Mouse (Mus musculus) kidney, postnatal 25 days (tissue): ENCODE measurements at regions not wholly inside any gene's neighbourhood (a gene's known extent, or its start where the extent isn't known, plus 50 kb on each side); places are given as distances from the start of the nearest gene placed in this dataset.
A peak's percentile ranks its signal among the peaks of the same experiment; 100 is the strongest.

ENCODE experiments used
- DNase-seq, 2 experiments: peaks; one replicate each; pipeline ENCODE4 v3.0.0; 2021; ENCODE audit warnings: mixed read lengths in 2 of 2

DNA sequence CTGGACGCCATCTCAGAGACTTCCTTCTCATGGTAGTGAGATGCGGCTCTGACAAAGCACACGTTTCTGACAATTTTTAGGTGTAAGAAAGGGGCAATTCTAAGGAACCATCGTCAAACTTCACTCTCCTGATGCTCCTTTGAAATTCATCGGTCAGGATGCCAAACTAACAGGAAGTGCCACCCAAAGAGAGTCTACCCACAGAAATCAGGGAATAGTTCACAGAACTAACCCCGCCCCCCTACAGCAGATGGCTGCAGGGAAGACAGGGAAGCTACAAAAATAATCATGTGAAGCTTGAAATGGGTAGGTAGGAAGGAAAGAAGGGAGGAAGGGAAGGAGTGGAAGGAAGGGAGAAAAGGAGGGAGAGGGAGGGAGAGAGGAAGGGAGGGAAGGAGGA lies 240.1 kb upstream of the Eif4g2 start:
- DNase-seq, result no peak

DNA sequence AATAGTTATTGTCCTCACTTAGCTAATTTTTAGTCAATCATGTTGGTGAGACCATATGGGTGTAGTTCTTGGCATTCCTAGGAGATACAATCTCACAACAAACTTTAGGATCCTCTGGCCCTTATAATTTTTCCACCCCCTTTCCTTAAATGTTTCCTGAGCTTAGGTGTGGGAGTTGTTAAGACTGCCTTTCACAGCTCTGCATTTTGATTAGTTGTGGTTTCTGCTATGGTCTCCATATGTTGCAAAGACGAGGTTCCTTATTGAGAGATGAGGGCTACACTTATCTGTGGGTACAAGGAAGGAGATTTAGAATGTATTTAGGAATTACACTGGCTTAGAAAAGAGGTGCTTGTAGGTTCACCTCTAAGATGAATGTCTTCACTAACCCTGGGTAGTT lies 237.1 kb upstream of the Eif4g2 start:
- no peak for DNase-seq

DNA sequence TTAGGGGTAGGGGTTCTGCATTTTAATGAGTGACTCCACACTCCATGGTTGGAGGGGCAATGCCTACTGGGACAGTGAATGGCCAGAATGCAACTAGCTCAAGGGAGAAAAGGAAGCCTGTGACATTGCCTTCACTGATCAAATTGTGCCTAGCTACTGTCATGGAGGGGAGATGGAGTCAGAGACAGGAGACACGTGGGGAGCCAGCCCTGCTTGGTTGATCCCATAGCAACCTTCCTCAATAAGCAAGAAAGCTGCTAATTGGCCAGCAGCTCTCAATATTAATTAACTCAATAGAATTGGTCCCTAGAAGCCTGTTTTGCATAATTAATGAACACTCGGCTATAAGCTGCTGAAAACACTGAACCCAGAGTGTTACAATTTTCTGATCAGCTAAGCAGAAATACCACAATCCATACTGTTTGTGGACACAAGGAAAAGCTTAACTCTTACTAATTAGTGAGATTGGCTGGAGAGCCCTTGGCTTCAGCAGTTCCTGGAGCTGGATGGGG lies 233.7 kb upstream of the Eif4g2 start:
- no peak for DNase-seq

DNA sequence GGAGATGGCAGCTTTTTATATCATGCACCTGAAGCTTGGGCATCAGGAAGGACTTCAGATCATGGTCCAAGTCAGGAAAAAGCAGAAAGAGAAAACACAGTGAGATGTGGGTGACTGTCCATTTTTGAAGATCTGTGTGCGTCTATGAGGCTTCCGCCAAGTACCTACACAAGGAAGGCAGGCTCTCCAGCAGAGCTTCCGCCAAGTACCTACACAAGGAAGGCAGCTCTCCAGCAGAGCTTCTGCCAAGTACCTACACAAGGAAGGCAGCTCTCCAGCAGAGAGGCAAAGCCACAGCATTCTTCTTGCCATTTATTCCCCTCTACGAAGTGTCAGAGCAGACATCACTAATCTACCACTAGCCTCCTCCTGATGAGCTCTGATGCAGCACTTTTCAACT lies 231.1 kb upstream of the Eif4g2 start:
- no peak for DNase-seq

GRCm38 (mm10) chr7:111305196-111305595 lies 222.4 kb upstream of the Eif4g2 start:
- DNase-seq, result peak in 1 of 2 experiments; percentile 13

- no peak for DNase-seq
Observed at GRCm38 (mm10) chr7:111301791-111302488, 219.1 kb upstream of the Eif4g2 start.

DNA sequence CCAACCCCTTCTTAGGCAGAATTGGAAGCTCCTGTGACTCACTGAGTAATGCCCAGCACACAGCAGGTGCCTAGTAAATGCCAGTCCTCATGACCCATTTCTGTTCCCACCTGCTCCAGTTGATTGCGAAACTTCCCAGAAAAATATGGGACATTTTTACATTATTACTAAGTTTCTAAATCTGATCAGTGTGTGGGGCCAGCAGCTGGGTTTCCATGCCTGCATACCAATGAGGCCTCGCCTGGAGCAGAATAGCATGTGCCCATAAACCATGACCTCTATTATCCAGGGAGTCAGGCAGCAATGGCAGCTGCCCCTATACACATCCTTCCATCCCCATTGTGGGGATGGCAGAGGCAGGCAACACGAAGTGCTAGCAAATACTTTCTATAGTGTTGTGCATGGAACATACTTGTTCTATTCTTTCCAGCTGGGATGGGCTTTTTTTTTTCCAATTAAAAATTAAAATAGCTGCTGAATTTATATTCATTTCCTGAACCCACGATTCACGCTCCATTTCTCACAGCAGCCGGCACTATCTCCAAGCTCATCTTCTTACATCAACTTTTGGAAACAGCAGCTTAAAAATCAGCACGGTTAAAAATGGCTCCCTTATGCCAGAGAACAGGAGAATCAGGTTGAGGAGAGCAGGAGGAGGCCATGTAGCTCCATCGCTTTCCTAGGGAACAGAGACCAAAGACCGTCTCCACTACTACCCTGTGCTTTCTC lies 214.5 kb upstream of the Eif4g2 start:
- peak in 1 of 2 experiments; percentile 18 for DNase-seq

DNA sequence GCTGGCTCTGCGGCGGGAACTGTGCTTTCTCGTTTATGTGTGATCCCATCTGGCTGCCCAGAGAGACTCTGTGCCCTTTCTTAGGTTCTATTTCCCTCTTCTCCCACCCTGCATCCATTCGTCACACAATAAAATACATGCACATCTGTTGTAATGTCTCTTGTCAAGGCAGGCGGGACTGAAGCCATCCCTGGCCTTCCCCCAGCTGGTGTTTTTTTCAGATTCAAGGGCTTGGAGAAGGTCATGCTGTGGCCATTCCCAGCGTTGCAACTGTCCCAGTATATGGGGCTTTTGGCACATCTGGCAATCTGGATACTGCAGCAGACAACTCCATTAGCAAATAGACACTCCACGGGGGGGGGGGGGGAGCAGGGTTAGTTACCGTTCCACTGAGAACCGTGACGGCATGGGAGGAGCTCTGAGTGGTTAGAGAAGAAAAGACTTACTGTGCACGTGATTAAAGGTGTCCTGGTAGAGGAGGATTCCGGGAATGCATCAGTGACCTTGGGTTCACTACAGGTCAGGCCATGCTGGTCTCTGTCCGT lies 200.7 kb upstream of the Eif4g2 start:
- peak in 1 of 2 experiments; percentile 5 for DNase-seq

DNA sequence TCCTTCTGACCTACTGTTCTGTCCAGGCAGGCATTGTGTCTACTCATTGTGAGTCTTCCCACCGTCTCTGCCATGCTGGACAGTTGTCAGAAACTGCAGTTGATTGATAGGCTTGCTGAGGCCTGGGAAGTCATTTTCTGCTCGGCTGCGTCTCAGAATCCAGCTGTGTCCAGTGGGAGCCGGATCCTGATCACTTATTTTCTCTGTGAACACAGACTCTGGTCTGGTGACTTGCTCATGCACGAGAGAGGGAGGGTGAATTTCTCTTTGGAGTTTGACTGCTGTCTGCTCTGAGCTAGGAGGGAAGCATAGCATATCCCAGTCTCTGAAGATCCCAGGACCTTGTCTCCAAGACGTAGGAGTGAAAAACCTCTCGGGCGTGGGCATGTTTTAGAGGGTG lies 199.5 kb upstream of the Eif4g2 start:
- peak; percentile 76 to 81 for DNase-seq

DNA sequence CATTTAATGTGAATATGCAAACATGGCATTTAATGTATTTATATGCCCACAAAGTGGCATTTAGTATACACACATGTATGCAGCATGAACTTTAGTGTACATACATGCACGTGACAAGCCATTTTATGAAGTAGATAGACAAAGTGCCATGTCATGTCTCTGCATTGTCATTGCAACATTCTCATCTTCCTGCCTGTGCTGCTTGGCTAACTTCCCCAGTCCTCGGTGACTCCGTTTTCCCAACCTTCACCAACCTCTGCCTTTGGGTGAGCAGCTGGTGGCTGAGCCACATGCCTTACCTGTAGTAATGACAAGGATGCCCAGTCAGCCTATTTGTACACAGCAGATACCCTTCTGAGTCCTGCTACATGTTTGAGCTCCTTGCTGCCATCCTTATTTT lies 194.9 kb upstream of the Eif4g2 start:
- no peak for DNase-seq

DNA sequence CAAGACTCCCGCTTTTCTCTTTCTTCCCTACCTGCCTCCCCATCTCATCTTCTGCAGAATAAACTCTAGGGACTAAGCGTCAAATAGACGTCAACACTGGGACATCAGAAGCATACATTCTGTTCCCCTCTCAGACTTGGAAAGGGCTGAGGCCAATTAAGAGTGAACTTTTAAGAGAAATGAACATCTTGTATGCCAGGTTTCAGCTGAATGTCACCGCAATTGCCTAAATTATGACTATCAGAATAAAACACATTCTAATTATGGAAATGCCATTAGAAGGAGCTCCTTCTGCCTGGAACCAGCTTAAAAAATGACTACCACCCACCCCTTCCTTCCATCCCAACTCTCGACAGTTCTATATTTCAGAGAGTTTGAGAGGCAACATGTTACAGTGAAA lies 191.0 kb upstream of the Eif4g2 start:
- no peak for DNase-seq

DNA sequence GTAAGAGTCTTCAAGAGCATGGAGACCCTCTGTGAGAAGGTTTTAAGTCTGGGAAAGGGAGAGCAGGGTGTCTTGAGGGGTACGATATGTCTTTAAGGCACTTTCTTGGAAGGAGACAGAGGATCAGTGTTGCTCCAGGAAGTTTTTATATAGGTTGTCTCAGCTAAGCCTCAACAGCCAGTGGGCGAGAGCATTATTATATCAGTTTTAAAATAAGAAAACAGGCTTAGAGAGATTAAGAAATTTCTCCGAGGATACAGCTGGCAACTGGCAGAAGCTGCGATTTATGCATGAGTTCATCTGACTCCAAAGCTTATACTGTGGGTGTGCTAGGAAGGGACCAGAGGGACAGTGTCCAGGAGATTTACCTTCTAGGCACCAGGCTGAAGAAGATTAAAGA lies 188.0 kb upstream of the Eif4g2 start:
- DNase-seq, result no peak

- no peak for DNase-seq
Observed at GRCm38 (mm10) chr7:111268197-111268596, 185.4 kb upstream of the Eif4g2 start.

DNA sequence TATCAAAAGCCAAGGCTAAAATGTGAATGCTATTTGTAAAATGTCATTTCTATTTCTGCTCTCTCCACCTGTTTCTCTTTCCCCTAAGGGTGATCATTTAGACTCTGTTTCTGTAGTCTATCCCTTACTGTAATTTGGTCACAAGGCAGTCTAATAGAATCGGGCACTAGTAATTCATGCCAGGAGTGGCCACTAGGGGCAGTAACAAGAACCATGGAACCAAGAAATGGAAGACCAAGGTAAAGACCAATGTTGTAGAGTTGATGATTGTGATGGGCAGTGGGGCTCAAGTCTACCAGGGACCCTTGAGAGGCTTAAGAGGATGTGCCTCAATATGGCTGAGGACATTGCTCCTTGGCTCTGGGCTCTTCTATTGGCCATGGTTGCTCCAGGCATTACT lies 180.5 kb upstream of the Eif4g2 start:
- DNase-seq, result peak in 1 of 2 experiments; percentile 32

DNA sequence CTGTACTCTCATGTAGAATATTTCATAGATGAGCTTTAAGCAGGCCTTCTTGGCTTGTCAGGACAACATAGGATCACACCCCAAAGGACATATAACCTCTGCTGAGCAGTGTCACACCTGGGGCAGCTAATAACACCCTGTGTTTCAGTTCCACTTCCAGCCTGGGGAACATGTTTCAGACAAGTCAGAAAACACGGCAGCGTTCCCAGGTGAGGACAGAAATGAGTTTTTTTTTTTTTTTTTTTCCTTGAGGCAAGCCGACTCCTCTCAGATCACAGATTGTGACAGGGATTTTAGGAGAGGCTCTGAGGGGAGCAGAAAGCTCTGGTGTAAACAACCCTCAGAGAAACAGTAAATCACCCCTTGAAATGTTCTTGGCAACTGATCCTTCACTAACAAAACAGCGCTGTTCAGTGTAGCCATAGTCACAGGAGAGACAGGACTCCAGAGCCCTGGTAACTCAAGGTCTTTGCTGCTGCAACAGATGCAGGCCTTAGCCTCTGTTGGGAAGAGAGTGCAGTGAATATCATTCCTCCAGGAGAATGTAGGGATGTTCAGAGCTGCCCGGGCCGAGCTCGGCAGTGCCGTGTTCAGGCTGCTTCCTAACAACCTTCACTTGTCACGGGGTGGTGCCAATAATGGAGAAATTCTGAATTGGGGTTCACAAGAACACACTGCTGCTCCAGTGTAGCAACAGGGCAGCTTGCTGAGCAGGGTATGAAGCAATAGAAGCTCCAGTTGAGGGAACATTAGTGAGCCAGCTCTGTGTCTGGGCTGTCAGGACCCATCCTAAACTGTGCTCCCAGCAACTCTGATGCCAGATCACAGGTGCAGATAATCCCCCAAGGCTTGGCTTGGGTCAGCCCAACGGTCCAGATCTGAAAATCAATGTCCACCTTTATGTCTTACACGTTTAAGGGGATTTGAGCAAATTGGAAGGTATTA lies 177.1 kb upstream of the Eif4g2 start:
- DNase-seq, result no peak

GRCm38 (mm10) chr7:111257842-111258241 lies 175.0 kb upstream of the Eif4g2 start:
- no peak for DNase-seq

DNA sequence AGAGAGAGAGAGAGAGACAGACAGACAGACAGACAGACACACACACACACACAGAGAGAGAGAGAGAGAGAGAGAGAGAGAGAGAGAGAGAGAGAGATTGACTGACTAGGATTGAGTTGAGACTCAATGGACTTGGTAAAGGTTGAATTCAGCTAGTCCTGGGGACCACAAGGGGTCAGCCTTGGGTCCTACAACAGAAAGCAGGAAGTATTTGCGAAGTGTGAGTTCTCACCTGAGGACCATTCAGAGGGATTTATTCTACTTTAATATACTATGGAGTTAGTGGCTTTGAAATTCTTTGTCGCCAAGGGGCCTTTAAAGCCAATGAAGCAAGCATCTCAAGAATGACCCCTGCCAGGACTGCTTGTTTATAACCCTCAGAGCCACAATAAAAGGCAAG lies 173.4 kb upstream of the Eif4g2 start:
- DNase-seq, result no peak

DNA sequence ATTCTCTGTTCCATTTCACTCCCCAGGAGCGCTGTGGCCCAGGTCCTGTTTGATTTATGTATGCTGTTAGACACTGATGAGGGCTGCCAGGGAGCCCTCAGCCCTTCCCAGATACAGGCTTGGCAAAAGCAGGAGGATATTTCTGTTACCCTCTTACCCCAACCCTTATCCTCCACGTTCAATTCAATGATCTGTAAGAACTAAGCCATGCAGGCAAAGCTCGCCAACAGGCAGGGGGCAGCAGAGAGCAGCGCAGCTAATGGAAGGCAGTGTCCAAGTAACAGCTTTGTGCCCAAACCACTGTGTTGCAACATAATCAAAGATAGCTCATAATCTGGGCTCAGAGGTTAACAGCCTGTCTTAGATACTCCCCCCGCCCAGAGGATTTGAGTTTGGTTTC lies 166.8 kb upstream of the Eif4g2 start:
- peak; percentile 81 to 92 for DNase-seq

DNA sequence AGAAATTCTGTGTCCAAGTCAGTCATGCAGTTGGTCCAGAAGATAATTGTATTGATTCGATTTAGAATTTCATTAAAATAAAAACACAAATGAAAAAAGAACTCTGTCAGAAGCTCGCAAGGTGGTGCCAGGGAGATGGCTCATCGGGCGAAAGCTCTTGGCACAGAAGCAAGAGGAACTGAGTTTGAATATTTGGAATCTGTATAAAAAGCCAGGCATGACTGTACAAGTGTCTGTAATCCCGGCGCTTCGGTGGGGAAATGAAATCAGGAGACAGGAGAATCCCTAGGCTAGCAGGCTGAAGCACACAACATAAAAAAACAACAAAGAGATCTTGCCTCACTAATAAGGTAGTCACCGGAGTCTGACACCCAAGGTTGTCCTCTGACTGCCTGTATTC lies 162.7 kb upstream of the Eif4g2 start:
- DNase-seq, result no peak

DNA sequence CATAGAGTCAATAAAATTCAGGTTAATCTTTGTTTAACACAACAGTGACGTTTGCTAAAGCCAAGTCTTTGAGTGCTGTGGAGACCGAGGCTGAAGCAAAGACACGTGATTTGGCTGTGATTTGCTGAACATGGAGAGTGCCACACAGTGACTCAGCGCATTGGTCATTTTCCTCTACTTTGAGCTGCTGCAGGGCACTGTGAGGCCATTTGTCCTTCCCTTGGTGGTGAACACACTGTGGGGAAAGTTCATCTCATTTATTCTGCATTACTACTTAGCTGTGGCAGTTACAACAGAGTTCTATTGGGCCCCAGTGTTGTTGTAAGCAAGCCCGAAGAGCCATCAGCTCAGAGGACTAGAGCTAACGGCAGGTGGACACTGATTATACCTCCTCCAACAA lies 162.2 kb upstream of the Eif4g2 start:
- DNase-seq, result no peak

DNA sequence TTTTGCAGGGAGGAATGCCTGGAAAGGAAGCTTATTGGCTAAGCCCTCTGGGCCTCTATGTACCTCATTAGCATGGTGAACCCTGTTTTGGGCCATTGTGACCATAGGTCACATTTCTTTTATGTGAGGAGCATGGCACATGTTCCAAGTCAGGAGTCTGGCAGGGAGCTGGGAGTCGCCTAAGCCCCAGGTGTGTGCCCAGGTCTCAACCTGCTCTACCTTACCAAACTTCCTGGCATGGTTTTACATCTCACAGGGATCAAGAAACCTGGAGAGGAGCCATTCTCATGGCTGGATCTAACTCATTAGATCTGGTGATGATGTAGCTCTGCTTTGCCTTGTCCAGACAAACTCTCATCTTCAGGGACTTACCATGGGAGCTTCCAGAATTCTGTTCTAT lies 161.0 kb upstream of the Eif4g2 start:
- DNase-seq, result no peak

DNA sequence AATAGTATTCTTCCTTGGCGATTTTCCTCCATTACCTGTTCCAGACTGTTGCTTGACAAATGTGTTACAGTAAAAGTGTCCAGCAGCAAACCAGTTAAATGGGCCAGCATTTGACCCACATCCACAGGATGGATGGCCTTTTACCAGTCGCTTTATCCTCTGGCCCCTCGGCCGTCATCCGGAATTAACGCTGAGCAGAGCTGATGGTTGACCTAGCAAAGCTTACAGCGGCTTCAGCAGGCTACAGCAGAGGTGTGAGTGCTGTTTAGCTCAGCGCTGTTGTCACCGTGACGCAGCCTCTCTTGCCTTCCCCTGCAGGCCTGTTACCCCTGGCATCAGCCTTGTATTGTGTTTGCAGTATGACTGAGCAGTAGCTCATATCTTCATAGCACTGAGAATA lies 159.8 kb upstream of the Eif4g2 start:
- no peak for DNase-seq

DNA sequence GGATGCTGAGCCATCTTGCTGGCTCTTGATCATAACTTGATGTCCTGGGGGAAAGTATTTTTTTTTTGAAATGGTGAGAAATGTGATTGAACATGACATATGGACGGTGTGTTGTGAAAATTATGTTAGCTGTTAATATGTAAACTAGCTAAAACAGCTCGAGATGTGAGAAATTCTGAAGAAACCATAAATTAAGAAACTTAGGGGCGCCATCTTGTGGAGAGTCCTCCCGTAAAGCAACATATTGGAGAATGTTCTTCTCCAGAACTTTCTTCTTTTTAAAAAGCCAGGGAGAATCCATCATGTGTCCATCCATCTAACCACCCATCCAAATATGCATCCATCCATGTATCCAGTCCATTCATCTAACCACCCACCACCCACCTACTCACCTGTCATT lies 158.7 kb upstream of the Eif4g2 start:
- peak in 1 of 2 experiments; percentile 74 for DNase-seq
